ENCODE assay signal across 8 mouse cellular contexts in genomic region chr19:44725951-44726791, GRCm38 (mm10). TPM values are rescaled to one million over a fixed set of nuclear protein-coding genes. Genes with fewer than 3 reads are reported as not detected.
DNase-seq lines count a peak whose midpoint lies in the region; ATAC-seq and TF ChIP-seq lines count a peak whose summit lies in the region.

No protein-coding gene starts in this region.

- intact Hi-C loops in left cerebral cortex, adult 2 months (cut with DNase I) = no loop called here
- intact Hi-C loops in left cerebral cortex, postnatal 14 days (cut with DNase I) = no loop called here

- ATAC-seq in forebrain, embryonic 15.5 days (replicated peaks) = peak; percentile 83
- no peak; the same call in 1 of the 2 replicates for ATAC-seq in intestine, embryonic 16.5 days
- peak; percentile 75 for ATAC-seq in midbrain, embryonic 11.5 days (ENCODE audit: low FRiP score)

- peaks cover 65% of the 10 kb centered on the region for H3K27me3 ChIP-seq in forebrain, embryonic 15.5 days
- H3K27me3 ChIP-seq in intestine, embryonic 16.5 days (replicated peaks; ENCODE audit: control insufficient read depth, insufficient read depth, low read length) = peaks cover 73% of the 10 kb centered on the region
- H3K27me3 ChIP-seq in midbrain, embryonic 11.5 days (ENCODE audit: control insufficient read depth, insufficient read depth, low read length) = peaks cover 46% of the 10 kb centered on the region

- H3K4me3 ChIP-seq in left cerebral cortex, adult 2 months = 0 out of 2 replicates have a peak overlapping the region, but pooled peaks have one; percentile 22
- peak overlapping the region; percentile 50 for H3K4me3 ChIP-seq in forebrain, embryonic 15.5 days
- H3K4me3 ChIP-seq in intestine, embryonic 16.5 days (ENCODE audit: low read length) = peak overlapping the region; percentile 53
- H3K4me3 ChIP-seq in midbrain, embryonic 11.5 days (ENCODE audit: low read depth, low read length) = peak overlapping the region; percentile 50

- peak overlapping the region; percentile 76 for H3K9ac ChIP-seq in forebrain, embryonic 15.5 days (replicated peaks)
- peak overlapping the region; percentile 64 for H3K9ac ChIP-seq in intestine, embryonic 16.5 days (ENCODE audit: low read depth, low read length)
- H3K9ac ChIP-seq in midbrain, embryonic 11.5 days (ENCODE audit: low read length) = peak overlapping the region; percentile 89

- no peaks in the 10 kb centered on the region for H3K9me3 ChIP-seq in forebrain, embryonic 15.5 days
- H3K9me3 ChIP-seq in intestine, embryonic 16.5 days (ENCODE audit: control insufficient read depth, low read length) = no peaks in the 10 kb centered on the region
- no peaks in the 10 kb centered on the region for H3K9me3 ChIP-seq in midbrain, embryonic 11.5 days (ENCODE audit: control insufficient read depth, low read length)

- H3K4me1 ChIP-seq in forebrain, embryonic 15.5 days = peaks cover 11% of the 10 kb centered on the region
- peaks cover 2% of the 10 kb centered on the region; the same call in 1 of the 2 replicates for H3K4me1 ChIP-seq in intestine, embryonic 16.5 days (ENCODE audit: control insufficient read depth, insufficient read depth, low read length)
- H3K4me1 ChIP-seq in midbrain, embryonic 11.5 days (ENCODE audit: control insufficient read depth, insufficient read depth, low read length) = peaks cover 13% of the 10 kb centered on the region; the same call in 1 of the 2 replicates

- no peaks in the 10 kb centered on the region for H3K36me3 ChIP-seq in forebrain, embryonic 15.5 days
- no peaks in the 10 kb centered on the region for H3K36me3 ChIP-seq in intestine, embryonic 16.5 days (ENCODE audit: control insufficient read depth, insufficient read depth, low read length)
- H3K36me3 ChIP-seq in midbrain, embryonic 11.5 days (ENCODE audit: control insufficient read depth, insufficient read depth, low read length) = no peaks in the 10 kb centered on the region

- TF ChIP-seq CTCF in left cerebral cortex, adult 2 months (IDR thresholded peaks at IDR 0.05) = no peak

- no peak for DNase-seq in left cerebral cortex, adult 2 months (ENCODE audit: extremely low spot score in 1 of 2, low spot score in 2 of 2)
- DNase-seq in left cerebral cortex, postnatal 14 days (ENCODE audit: low spot score in 2 of 2) = no peak
- DNase-seq in adrenal gland, postnatal 14 days = peak; percentile 55
- peak; percentile 97 for DNase-seq in midbrain, embryonic 11.5 days (ENCODE audit: low spot score, missing footprints)
- no peak for DNase-seq in adipocyte (ENCODE audit: low spot score)
- DNase-seq in frontal cortex, postnatal 25 days (ENCODE audit: low spot score in 2 of 2) = no peak

- WGBS in forebrain, embryonic 15.5 days = under 1% methylated on average over 52 of the region's 55 CpGs
- under 1% methylated on average over 55 of the region's 55 CpGs for WGBS in intestine, embryonic 16.5 days
- WGBS in midbrain, embryonic 11.5 days = under 1% methylated on average over 55 of the region's 55 CpGs

- H3K4me2 ChIP-seq in forebrain, embryonic 15.5 days (replicated peaks) = peak overlapping the region; percentile 82
- H3K4me2 ChIP-seq in intestine, embryonic 16.5 days (ENCODE audit: low read depth, low read length) = peak overlapping the region; percentile 70
- peak overlapping the region; percentile 62 for H3K4me2 ChIP-seq in midbrain, embryonic 11.5 days

- H3K27ac ChIP-seq in left cerebral cortex, adult 2 months = no peak overlapping the region
- peak overlapping the region; percentile 49 for H3K27ac ChIP-seq in forebrain, embryonic 15.5 days (replicated peaks)
- H3K27ac ChIP-seq in intestine, embryonic 16.5 days (ENCODE audit: low read length) = no peak overlapping the region
- no peak overlapping the region for H3K27ac ChIP-seq in midbrain, embryonic 11.5 days (ENCODE audit: low read depth, low read length)

RNA-seq across cellular contexts. Expression of gene Pax2, which starts 29.7 kb away (rescaled TPM):
- under 1 TPM; 0.14 to 0.28 TPM for total RNA-seq in left cerebral cortex, adult 2 months (2021)
- under 1 TPM; 0.11 to 0.22 TPM for total RNA-seq in left cerebral cortex, postnatal 14 days (2021)
- not detected in 2 replicates for total RNA-seq in adrenal gland, postnatal 14 days (2021)
- polyA plus RNA-seq in forebrain, embryonic 15.5 days (2015; fragmentation: Nextera tagmentation; extraction: Ambion mirVana) = 0.09 TPM in 1 of 2 replicates, not detected in the other
- not detected in 2 replicates for polyA plus RNA-seq in intestine, embryonic 16.5 days (2015; fragmentation: Nextera tagmentation; extraction: Ambion mirVana)
- 0.34 and 0.57 TPM in 2 replicates for polyA plus RNA-seq in midbrain, embryonic 11.5 days (2014; fragmentation: Nextera tagmentation; extraction: Ambion mirVana)

Comparison
In these comparisons a context has a peak if more than half of its experiments do, and no peak if none do; other contexts are left out.
1. DNase-seq: peak in adrenal gland, postnatal 14 days (single experiment) and midbrain, embryonic 11.5 days (single experiment); none in left cerebral cortex, adult 2 months (0 of 2), left cerebral cortex, postnatal 14 days (0 of 2), adipocyte (single experiment) and frontal cortex, postnatal 25 days (0 of 2).
2. Peak in every context shown above with its lines, with median percentiles within 50 percentile points of each other: H3K4me3 ChIP-seq, H3K4me2 ChIP-seq and H3K9ac ChIP-seq.